Mouse (Mus musculus) midbrain, postnatal 0 days (tissue): ENCODE measurements around the gene Sdc4. TPM values are rescaled to one million over a fixed set of nuclear protein-coding genes. Genes with fewer than 3 reads are reported as not detected.
A peak's percentile ranks its signal among the peaks of the same experiment; 100 is the strongest.

Source experiments
- ATAC-seq: fragments of 200-750 bp; cut with Nextera tagmentation; 2 replicates; pipeline ENCODE4 v1.8.0; 2017; ENCODE audit warnings: moderate number of reproducible peaks, mild to moderate bottlenecking, moderate TSS enrichment, moderate library complexity; ENCODE audit not compliant: low FRiP score
- DNase-seq: peaks from one replicate; pipeline ENCODE4 v3.0.0-alpha.2; 2015; ENCODE audit warnings: low spot score
- H3K27ac ChIP-seq: fragments of 300-500 bp; sonication (generic); 2 replicates; pipeline ENCODE4 v1.5.1; 2014; ENCODE audit warnings: low read depth, mild to moderate bottlenecking, low read length, mixed read lengths
- H3K27me3 ChIP-seq: fragments of 300-500 bp; sonication (generic); 2 replicates; pipeline ENCODE4 v1.6.1; 2014; ENCODE audit warnings: low read length, control low read depth, mixed read lengths; ENCODE audit not compliant: insufficient read depth
- H3K36me3 ChIP-seq: fragments of 300-500 bp; sonication (generic); 2 replicates; pipeline ENCODE4 v1.6.1; 2014; ENCODE audit warnings: low read length, control low read depth, mixed read lengths; ENCODE audit not compliant: insufficient read depth
- H3K4me1 ChIP-seq: fragments of 300-500 bp; sonication (generic); 2 replicates; pipeline ENCODE4 v1.6.1; 2014; ENCODE audit warnings: mild to moderate bottlenecking, control low read depth, antibody characterized with exemption, low read length, mixed read lengths; ENCODE audit not compliant: insufficient read depth
- H3K4me2 ChIP-seq: fragments of 300-500 bp; sonication (generic); 2 replicates; pipeline ENCODE4 v1.6.1; 2014; ENCODE audit warnings: low read depth, mild to moderate bottlenecking, low read length, mixed read lengths; ENCODE audit not compliant: poor library complexity, severe bottlenecking
- H3K4me3 ChIP-seq: fragments of 300-500 bp; sonication (generic); 2 replicates; pipeline ENCODE4 v1.5.1; 2014; ENCODE audit warnings: low read depth, mild to moderate bottlenecking, low read length, moderate library complexity
- H3K9ac ChIP-seq: fragments of 300-500 bp; sonication (generic); replicated peaks from 2 replicates; pipeline ENCODE4 v1.6.1; 2014; ENCODE audit warnings: mild to moderate bottlenecking, low read length, moderate library complexity, mixed read lengths; ENCODE audit not compliant: poor library complexity, severe bottlenecking
- H3K9me3 ChIP-seq: fragments of 300-500 bp; sonication (generic); 2 replicates; pipeline ENCODE4 v1.6.1; 2016; ENCODE audit warnings: low read length, control low read depth
- CTCF ChIP-seq: IDR thresholded peaks from 2 replicates; pipeline ENCODE4 v1.5.1; 2016; ENCODE audit warnings: antibody characterized with exemption, mild to moderate bottlenecking
- WGBS: fragments of 180-500 bp; shearing (Covaris S2); extraction: QIAGEN DNeasy Blood & Tissue Kit; methylation state at CpG from one replicate; pipeline ENCODE4 v1.1.7; 2014; 5-methylcytosine and 5-hydroxymethylcytosine counted together
- polyA plus RNA-seq: library from polyadenylated mRNA; unstranded; fragments of >200 nt; fragmentation: Nextera tagmentation; extraction: Ambion mirVana; gene quantifications from 2 replicates; pipeline ENCODE4 v1.2.1, GENCODE M21; 2015
- total RNA-seq: library from RNA; depleted of rRNA; stranded (reverse); fragments of >200 nt; gene quantifications from 2 replicates; pipeline ENCODE4 v1.2.3, GENCODE M21; 2014

The Sdc4 gene
- total and polyA plus RNA-seq, 2 experiments from 2014 or later = 19.3 to 20.3 TPM

GRCm38 (mm10) chr2:164441731-164442130, 2.0 kb downstream of the Sdc4 start:
- no peak for DNase-seq
- 38% methylated on average over 7 of the region's 7 CpGs for WGBS
- H3K36me3 ChIP-seq = no peaks in the 10 kb centered on the region
- no peak overlapping the region for H3K27ac ChIP-seq
- peaks cover 14% of the 10 kb centered on the region; the same call in 1 of the 2 replicates for H3K27me3 ChIP-seq
- H3K4me2 ChIP-seq = peak overlapping the region; percentile 81
- H3K9me3 ChIP-seq = no peaks in the 10 kb centered on the region
- no peak overlapping the region for H3K4me3 ChIP-seq
- no peak for ATAC-seq
- H3K4me1 ChIP-seq = peaks cover 6% of the 10 kb centered on the region; the same call in 1 of the 2 replicates
- TF ChIP-seq CTCF = no peak
- H3K9ac ChIP-seq = no peak overlapping the region

GRCm38 (mm10) chr2:164441155-164441554, 2.5 kb downstream of the Sdc4 start:
- Histone ChIP-seq H3K9ac (no peak overlapping the region), H3K9me3 (no peaks in the 10 kb centered on the region), H3K4me2 (0 out of 2 replicates have a peak overlapping the region, but pooled peaks have one; percentile 81), H3K27me3 (peaks cover 14% of the 10 kb centered on the region; the same call in 1 of the 2 replicates), H3K4me1 (peaks cover 9% of the 10 kb centered on the region; the same call in 1 of the 2 replicates), H3K4me3 (no peak overlapping the region), H3K27ac (no peak overlapping the region), H3K36me3 (no peaks in the 10 kb centered on the region)
- DNase-seq (no peak), ATAC-seq (no peak)
- 51% methylated on average over 8 of the region's 8 CpGs for WGBS
- TF ChIP-seq CTCF = no peak

- WGBS = 89% methylated on average over 5 of the region's 5 CpGs
- Histone ChIP-seq H3K4me3 (no peak overlapping the region), H3K9me3 (no peaks in the 10 kb centered on the region), H3K9ac (no peak overlapping the region), H3K4me1 (peaks cover 9% of the 10 kb centered on the region; the same call in 1 of the 2 replicates), H3K27ac (no peak overlapping the region), H3K4me2 (no peak overlapping the region), H3K27me3 (peaks cover 14% of the 10 kb centered on the region; the same call in 1 of the 2 replicates), H3K36me3 (no peaks in the 10 kb centered on the region)
- no peak for ATAC-seq
- TF ChIP-seq CTCF = no peak
- no peak for DNase-seq
Measured at GRCm38 (mm10) chr2:164440314-164440713, 3.4 kb downstream of the Sdc4 start.

- ATAC-seq (no peak), DNase-seq (no peak)
- no peak overlapping the region for H3K9ac ChIP-seq
- no peak overlapping the region for H3K4me3 ChIP-seq
- H3K27me3 ChIP-seq = peaks cover 14% of the 10 kb centered on the region; the same call in 1 of the 2 replicates
- H3K4me2 ChIP-seq = no peak overlapping the region
- H3K36me3 ChIP-seq = no peaks in the 10 kb centered on the region
- TF ChIP-seq CTCF = no peak
- H3K27ac ChIP-seq = no peak overlapping the region
- peaks cover 9% of the 10 kb centered on the region; the same call in 1 of the 2 replicates for H3K4me1 ChIP-seq
- no peaks in the 10 kb centered on the region for H3K9me3 ChIP-seq
- 64% methylated on average over 3 of the region's 3 CpGs for WGBS
Measured at GRCm38 (mm10) chr2:164439001-164439421, 4.7 kb downstream of the Sdc4 start.

- no peak for DNase-seq
- Histone ChIP-seq H3K4me2 (no peak overlapping the region), H3K9ac (no peak overlapping the region), H3K27me3 (peaks cover 14% of the 10 kb centered on the region; the same call in 1 of the 2 replicates), H3K4me1 (peaks cover 9% of the 10 kb centered on the region; the same call in 1 of the 2 replicates), H3K4me3 (no peak overlapping the region), H3K27ac (no peak overlapping the region), H3K36me3 (no peaks in the 10 kb centered on the region), H3K9me3 (no peaks in the 10 kb centered on the region)
- 71% methylated on average over 8 of the region's 8 CpGs for WGBS
- no peak for ATAC-seq
- no peak for TF ChIP-seq CTCF
Measured at GRCm38 (mm10) chr2:164438257-164438656, 5.4 kb downstream of the Sdc4 start.

GRCm38 (mm10) chr2:164437710-164438109, 6.0 kb downstream of the Sdc4 start:
- H3K27me3 ChIP-seq = peaks cover 14% of the 10 kb centered on the region; the same call in 1 of the 2 replicates
- H3K27ac ChIP-seq = no peak overlapping the region
- ATAC-seq (no peak), DNase-seq (no peak)
- H3K4me3 ChIP-seq = no peak overlapping the region
- H3K4me2 ChIP-seq = no peak overlapping the region
- H3K9me3 ChIP-seq = no peaks in the 10 kb centered on the region
- TF ChIP-seq CTCF = no peak
- WGBS = 85% methylated on average over 6 of the region's 6 CpGs
- no peaks in the 10 kb centered on the region for H3K36me3 ChIP-seq
- no peak overlapping the region for H3K9ac ChIP-seq
- H3K4me1 ChIP-seq = peaks cover 8% of the 10 kb centered on the region; the same call in 1 of the 2 replicates
